Mouse (Mus musculus) megakaryocyte progenitor cell, adult 5-6 weeks (primary cell): ENCODE results near the gene Ttll7. TPM values are rescaled to one million over a fixed set of nuclear protein-coding genes. Genes with fewer than 3 reads are reported as not detected.

Experiments used
- ATAC-seq: replicated peaks from 2 replicates; pipeline ENCODE4 v1.8.0; 2016; ENCODE audit warnings: mild to moderate bottlenecking, moderate TSS enrichment, inconsistent platforms; ENCODE audit not compliant: poor library complexity
- total RNA-seq, 2 experiments: library from RNA; stranded (forward) in 1 of 2; stranded (reverse) in 1 of 2; fragments of 157-497, 149-512 nt in 1 of 2; fragments of 200-1000 nt in 1 of 2; gene quantifications; 2 replicates each; pipeline versions ENCODE4 v1.2.3 to v1.2.4; 2015 to 2017

Gene Ttll7
- total RNA-seq (2015) (0.49 TPM in 1 of 2 replicates, not detected in the other), total RNA-seq (2017) (0.10 TPM in 1 of 2 replicates, not detected in the other)

DNA sequence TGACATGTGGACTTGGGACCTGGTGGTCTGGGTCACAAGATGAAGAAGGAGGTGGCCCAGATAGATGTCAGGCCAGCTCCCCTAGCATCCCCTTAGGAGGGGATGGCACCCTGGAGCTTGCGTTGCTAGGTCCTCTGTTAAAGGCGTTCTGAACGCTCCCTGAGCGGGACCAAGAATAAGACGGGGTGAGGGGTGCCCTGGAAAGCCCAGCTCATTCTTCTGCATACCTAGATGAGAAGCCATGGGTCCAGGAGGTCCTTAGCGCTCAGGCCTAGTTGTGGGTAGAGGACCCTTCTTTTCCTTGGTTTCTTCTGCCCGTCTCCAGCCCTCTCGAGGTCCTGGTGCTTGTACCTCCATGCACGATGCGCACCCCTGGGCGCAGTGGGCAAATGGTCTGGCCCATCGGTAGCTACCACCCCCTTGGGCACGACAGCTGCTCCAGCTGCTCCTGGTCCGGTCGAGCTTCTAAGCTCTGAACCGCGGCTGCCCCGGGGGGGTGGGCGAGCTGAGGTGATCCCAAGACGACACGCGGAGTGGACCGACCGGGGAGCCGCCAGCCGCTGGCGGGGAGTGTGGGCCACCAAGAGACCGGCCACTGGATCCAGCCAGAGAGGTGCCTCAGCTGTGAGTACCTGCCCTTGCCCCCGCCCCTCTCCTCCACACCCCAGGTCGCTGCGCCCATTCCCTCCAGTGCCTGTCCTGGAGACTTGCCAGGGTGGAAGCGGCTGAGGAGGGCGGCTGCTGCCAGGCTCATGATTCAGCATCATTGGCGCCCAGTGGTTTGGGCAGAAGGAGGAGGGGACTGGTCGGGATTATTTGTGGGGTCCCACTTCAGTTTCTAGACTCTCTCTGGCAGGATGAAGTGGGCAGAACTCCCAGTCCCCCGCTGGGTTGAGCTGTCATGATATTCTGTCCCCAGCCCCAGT lies at the start of gene Ttll7:
TSS of gene Ttll7 (plus strand) at position 402 of the 926 bp plus-strand sequence.
- peak; percentile 96 for ATAC-seq

DNA sequence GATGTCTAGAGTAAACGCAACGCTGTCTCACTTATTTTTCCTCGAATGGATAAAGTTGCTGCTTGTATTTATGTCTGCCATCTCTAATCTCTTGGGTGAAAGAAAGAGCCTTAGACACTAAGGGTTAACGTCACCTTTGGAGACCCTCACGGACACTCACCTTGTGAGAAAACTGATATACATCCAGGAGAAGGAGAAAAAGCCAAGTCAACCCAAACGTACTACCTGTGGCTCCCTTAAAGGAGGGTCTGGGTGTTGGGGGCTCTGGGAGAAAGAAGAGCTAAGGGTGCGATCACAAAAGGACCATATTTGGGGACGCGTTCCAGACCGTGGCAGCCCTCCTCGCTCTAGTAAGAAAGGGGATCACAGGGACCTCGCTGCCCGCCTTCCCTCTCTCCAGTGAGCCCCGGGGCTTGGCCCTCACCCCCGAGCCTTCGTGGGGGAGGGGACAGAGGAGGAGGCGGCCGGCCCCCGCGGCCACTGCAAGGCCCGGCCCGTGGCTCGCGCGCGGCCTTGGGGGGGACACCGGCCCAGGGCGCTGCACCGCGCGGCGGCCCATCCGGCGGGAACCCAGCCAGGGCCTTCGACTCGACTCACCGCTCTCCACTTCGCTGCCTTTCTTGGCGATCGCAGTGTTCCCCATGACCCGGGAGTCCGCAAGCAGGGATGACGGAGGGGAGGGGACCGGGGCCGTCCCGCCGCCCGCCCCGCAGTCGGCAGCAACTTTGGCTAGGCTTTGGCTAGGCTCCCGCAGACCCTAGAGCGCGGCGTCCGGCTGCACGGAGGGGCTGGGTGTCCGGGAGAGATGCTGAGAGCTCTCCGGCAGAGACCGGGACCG lies 39.9 kb upstream of the Ttll7 start:
- peak; percentile 33 for ATAC-seq

DNA sequence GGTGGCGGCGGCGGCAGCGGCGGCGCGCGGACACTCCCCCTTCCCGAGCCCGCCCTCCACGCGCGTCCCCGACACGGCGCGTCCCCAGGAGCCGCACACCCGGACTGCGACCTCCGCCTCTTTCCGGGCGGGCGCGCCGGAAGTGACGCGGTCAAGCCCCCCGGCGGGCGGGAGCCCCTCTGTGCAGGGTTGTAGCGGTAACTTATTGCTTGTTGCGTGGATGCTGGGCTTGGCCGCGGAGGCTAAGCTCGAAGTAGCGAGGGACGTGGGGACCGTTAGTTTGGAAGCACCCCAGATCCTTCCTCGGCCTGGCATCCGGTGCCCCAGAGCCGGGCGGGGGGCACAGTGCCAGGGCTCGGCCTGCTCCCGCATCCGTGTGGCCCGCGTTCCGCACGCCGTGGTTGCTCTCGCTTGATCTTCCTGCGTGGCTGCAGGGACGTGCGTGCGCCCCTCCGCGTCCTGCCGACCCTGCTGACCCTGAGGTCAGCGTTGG lies 39.2 kb upstream of the Ttll7 start, which contains the start of gene Prkacb:
TSS of gene Prkacb (minus strand) at position 90 of the 493 bp plus-strand sequence.
- ATAC-seq, result peak; percentile 88

GRCm38 (mm10) chr3:146813624-146814023 lies 38.5 kb upstream of the Ttll7 start:
- no peak for ATAC-seq

- no peak for ATAC-seq
Observed at GRCm38 (mm10) chr3:146820718-146821117, 31.4 kb upstream of the Ttll7 start.

DNA sequence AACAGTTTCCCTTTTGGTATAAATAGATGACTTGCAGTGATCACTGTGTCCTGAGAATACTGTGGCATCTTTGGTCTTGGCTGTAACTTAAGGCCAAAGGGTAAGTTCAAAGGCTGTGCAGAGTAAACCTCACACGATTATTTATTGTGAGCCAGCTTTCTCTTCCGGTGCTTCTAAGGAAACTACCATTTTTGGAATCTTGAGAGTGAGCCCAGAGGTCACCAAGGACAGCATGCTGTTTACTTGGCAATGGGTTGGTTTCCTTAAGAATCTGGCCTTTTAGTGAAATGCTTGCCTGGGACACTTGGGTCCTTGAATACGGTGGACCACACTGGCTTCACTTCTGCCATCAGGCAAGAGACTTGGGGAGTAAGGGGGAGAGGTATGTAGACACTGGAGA lies 9.4 kb upstream of the Ttll7 start:
- ATAC-seq, result no peak

DNA sequence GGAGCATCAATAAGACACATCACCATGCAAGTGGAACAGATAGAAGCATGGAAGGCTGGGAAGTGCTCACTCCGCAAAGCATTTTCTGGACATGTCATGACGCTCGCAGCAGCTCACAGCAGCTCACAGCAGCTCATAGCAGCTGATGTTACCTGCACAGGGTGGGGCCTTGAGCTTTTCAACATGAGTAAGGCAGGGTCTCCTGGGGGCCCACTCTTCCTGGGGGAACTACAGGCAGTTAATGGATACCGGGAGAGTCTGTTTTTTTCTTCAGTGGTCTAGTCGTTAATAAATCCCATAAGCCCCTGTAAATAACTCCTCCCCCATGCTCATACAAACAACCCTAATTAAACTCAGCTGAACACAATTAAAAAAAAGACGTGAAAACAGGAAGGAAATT lies 8.7 kb upstream of the Ttll7 start:
- ATAC-seq, result no peak

DNA sequence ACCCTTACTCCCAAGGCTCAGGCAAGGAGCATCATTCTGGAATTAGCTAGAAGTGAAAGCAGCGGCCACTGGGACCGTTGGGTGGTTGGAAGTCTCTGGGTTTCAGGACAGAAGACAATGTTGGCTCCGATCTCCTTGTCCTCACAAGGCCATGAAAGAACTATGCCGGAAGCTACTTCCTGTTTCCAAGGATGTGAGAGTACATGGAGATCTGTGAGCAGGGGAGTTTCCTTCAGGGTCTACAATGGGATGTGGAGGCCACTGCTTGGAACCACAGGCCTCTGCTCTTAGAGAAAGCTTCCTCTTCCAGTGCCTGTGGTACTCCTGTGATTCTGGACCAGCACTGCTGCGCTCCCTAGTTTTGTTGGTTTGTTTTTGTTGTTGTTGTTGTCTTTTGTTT lies 5.9 kb upstream of the Ttll7 start:
- no peak for ATAC-seq

DNA sequence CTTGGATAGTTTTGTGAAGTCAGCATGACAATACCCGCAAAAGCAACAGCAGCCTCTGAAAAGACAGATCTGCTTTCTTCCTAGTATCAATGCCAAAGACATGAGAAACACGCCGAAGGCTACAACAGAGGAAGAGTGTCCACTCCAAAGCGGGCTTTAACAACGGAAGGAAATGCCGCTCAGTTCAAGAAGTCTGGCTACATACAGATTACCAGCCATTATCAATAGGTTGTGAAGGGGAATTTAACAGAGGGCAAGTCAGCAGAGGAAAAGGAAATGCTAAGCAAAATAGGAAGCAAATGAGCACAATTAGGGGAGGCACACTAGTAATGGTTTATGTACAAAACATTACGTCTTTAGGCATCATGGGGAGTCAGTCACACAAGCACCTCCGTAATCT lies 4.1 kb upstream of the Ttll7 start:
- ATAC-seq, result no peak

GRCm38 (mm10) chr3:146849360-146849759 lies 2.8 kb upstream of the Ttll7 start:
- ATAC-seq, result no peak

- no peak for ATAC-seq
Observed at GRCm38 (mm10) chr3:146854473-146855087, 2.4 kb downstream of the Ttll7 start.

GRCm38 (mm10) chr3:146857373-146857772 lies 5.2 kb downstream of the Ttll7 start:
- no peak for ATAC-seq

- ATAC-seq, result no peak
Observed at GRCm38 (mm10) chr3:146860308-146860707, 8.1 kb downstream of the Ttll7 start.

DNA sequence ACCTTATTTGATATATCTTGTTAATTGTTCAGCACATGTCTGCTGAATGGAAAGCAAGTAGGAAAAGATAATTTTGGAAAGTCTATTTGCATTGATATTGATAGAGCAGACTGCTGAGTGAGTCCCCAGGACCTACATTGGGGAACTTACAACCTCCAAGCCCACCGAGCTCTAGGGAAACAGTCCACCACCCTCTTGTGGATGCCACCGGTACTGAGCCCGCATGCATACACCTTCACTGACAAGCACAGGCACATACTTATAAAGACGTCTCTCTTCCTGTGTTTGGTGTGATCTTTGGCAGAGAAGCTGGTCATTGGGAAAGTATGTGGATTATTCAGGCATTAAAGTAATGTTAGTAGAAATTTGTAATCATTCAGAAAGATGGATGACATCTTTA lies 14.4 kb downstream of the Ttll7 start:
- peak; percentile 95 for ATAC-seq

DNA sequence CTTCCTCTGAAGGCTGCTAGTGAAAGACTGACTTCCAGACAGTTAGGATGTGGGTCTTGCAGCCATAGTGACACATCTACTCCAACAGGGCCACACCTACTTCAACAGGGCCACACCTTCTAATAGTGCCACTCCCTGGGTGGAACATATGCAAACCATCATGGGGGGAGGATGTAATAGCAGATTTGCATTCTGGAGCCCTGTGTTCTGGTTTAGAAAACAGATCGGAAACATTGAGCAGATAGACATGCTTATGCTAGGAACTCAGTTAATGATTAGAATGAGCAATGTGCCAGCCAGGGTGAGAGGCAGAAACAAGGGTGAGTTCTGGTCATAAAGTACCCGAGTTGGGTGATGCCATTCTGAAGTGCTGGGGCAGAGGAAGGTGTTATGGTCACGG lies 19.8 kb downstream of the Ttll7 start:
- ATAC-seq, result no peak

- no peak for ATAC-seq
Observed at GRCm38 (mm10) chr3:146875929-146876328, 23.8 kb downstream of the Ttll7 start.

- no peak for ATAC-seq
Observed at GRCm38 (mm10) chr3:146893931-146894330, 41.8 kb downstream of the Ttll7 start.

DNA sequence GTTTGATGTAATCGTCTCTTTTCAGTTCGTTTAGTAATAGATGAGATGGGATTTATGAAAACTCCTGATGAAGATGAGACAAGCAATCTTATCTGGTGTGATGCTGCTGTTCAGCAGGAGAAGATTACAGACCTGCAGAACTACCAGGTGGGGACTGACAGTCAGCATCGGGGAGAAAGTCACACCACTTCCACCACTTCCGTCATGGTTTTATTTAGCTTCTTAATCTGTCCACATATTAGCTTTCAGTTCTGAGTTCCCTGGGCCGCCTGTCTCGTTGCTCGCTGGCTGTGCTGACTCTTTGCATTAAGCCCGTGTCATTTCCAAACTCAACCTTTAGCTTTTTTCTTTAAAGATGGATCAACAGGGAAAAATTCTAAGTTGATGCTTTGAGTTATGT lies 44.4 kb downstream of the Ttll7 start:
- no peak for ATAC-seq

- ATAC-seq, result peak; percentile 60
Observed at GRCm38 (mm10) chr3:146900094-146900493, 47.9 kb downstream of the Ttll7 start.

DNA sequence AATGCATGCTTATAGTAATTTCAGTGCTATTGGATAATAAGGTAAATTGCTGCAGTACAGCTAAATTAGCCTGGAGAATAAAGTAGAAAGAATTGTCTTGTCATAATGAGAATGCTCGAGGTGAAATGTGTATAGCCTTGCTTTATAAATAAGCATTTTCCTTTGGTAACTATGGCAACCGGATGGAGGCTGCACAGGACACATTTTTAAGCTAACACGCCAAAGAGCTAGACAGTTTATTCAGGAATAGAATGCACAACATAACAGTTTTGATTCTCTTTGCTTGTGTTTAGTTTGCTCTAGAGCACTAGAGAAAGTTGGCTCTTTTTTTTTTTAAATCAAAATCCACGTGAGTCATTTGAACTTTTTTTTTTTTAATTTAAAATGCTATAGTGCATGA lies 49.6 kb downstream of the Ttll7 start:
- no peak for ATAC-seq

GRCm38 (mm10) chr3:146905606-146906005 lies 53.4 kb downstream of the Ttll7 start:
- no peak for ATAC-seq
